Mouse (Mus musculus): ENCODE data around the gene Ahnak. TPM values are rescaled to one million over a fixed set of nuclear protein-coding genes. Genes with fewer than 3 reads are reported as not detected.

The Ahnak gene
- total RNA-seq, 1 experiment, result 155 TPM

DNA sequence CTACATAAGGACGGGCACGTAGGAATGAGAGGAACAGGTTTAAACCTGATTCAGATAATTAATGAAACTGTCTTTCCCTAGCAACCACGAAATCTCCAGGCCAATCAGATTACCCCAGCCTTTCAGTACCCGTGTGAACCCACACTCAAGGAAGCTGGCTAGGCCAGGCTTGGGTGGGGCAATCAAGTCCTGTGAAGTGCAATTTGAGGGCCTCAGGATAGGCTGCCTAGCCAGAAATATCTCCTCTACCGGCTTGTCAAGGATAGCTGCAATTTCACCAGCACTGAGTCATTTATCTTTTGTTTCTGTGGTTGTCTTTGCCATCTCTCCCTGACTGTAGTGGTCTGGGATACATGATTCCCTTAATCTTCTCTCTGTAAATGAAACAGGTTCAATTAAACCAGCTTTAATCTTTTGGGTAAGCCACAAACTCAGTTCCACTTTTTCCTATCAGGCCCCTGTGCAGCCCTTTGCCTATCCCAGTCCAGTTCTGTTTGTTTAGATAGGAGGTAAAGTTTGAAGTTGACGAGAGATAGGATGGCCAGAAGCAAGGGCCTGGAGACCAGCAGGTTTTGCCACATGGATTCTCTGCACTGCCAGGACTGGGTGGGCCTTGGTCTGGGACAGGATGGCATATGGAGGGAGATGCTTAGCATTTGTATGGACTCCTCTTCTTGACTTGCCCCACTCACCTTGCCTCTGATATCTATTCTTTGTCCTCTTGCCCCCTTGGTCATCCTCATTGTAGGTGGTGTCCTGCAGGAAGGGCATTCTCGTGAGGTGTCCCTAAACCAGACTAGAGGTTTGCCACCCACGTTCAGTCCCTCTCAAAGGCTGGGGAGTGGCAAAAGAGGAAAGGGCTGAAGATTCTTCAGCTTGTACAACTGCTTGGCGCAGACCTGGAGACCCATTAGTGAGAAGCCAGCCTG is 44.6 kb downstream of the Ahnak start:
- H3K27ac ChIP-seq (ENCODE audit: insufficient read depth, low read depth, low read length, poor library complexity, severe bottlenecking), result no peak overlapping the region
- H3K4me3 ChIP-seq (ENCODE audit: insufficient read depth in 1 of 2, low read depth in 1 of 2, low read length in 2 of 2, poor library complexity in 1 of 2, severe bottlenecking in 1 of 2), result no peak overlapping the region
- no peak for DNase-seq (ENCODE audit: low read depth, low spot score)
- no peak overlapping the region for H3K9ac ChIP-seq (ENCODE audit: insufficient read depth, low read depth, low read length, poor library complexity, severe bottlenecking)
- no peaks in the 10 kb centered on the region for H3K4me1 ChIP-seq (ENCODE audit: control insufficient read depth in 2 of 2, insufficient read depth in 2 of 2, low read length in 2 of 2, poor library complexity in 1 of 2)
- in situ Hi-C loops (cut with MboI; ENCODE audit: low sequenced_read_pairs in 2 of 2, unreplicated experiment in 2 of 2), result no loop called here
- TF ChIP-seq MAFK (IDR thresholded peaks at IDR 0.05; ENCODE audit: insufficient read depth, low read depth, low read length) (no peak), ZC3H11A (IDR thresholded peaks at IDR 0.05; ENCODE audit: borderline replicate concordance, low read depth, low read length) (no peak), ZNF384 (IDR thresholded peaks at IDR 0.05; ENCODE audit: low read depth, low read length) (no peak), HCFC1 (IDR thresholded peaks at IDR 0.05; ENCODE audit: borderline replicate concordance, insufficient read depth, low read length) (no peak), CHD2 (IDR thresholded peaks at IDR 0.05; ENCODE audit: low read depth, low read length) (no peak)
- no peaks in the 10 kb centered on the region for H3K9me3 ChIP-seq (ENCODE audit: control insufficient read depth, insufficient read depth, low read depth, low read length)
- H3K36me3 ChIP-seq (ENCODE audit: control insufficient read depth, insufficient read depth, low read length, poor library complexity, severe bottlenecking), result no peaks in the 10 kb centered on the region

DNA sequence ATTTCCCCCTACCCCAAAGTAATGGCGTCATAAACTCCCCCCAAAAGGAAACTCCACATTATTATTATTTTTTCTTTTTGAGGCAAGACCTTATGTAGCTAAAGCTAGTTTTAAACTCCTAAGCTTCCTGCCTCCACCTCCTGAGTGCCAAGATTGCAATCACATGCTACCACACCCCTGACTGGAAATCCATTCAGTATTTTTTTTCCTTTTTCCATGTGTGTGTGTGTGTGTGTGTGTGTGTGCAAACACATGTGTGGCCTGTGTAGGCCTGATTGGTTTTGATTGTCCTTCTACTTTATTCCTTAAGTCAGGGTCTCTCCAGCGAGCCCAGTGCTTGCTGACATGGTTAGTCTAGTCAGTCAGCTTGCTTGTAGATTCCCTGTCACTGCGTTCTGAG is 45.4 kb downstream of the Ahnak start:
- no peak for TF ChIP-seq ZNF384 (IDR thresholded peaks at IDR 0.05; ENCODE audit: low read depth, low read length)
- no peak for TF ChIP-seq ZC3H11A (IDR thresholded peaks at IDR 0.05; ENCODE audit: borderline replicate concordance, low read depth, low read length)
- no peak for TF ChIP-seq CHD2 (IDR thresholded peaks at IDR 0.05; ENCODE audit: low read depth, low read length)
- no peak for TF ChIP-seq MAFK (IDR thresholded peaks at IDR 0.05; ENCODE audit: insufficient read depth, low read depth, low read length)
- TF ChIP-seq HCFC1 (IDR thresholded peaks at IDR 0.05; ENCODE audit: borderline replicate concordance, insufficient read depth, low read length), result no peak
- Histone ChIP-seq H3K9me3 (ENCODE audit: control insufficient read depth, insufficient read depth, low read depth, low read length) (no peaks in the 10 kb centered on the region), H3K27ac (ENCODE audit: insufficient read depth, low read depth, low read length, poor library complexity, severe bottlenecking) (no peak overlapping the region), H3K36me3 (ENCODE audit: control insufficient read depth, insufficient read depth, low read length, poor library complexity, severe bottlenecking) (no peaks in the 10 kb centered on the region), H3K4me1 (ENCODE audit: control insufficient read depth in 2 of 2, insufficient read depth in 2 of 2, low read length in 2 of 2, poor library complexity in 1 of 2) (peaks cover 0 to 1% of the 10 kb centered on the region in 2 experiments; a peak in 1 of 4 replicates), H3K4me3 (ENCODE audit: insufficient read depth in 1 of 2, low read depth in 1 of 2, low read length in 2 of 2, poor library complexity in 1 of 2, severe bottlenecking in 1 of 2) (no peak overlapping the region), H3K9ac (ENCODE audit: insufficient read depth, low read depth, low read length, poor library complexity, severe bottlenecking) (no peak overlapping the region)
- in situ Hi-C loops (cut with MboI; ENCODE audit: low sequenced_read_pairs in 2 of 2, unreplicated experiment in 2 of 2), result no loop called here
- DNase-seq (ENCODE audit: low read depth, low spot score), result no peak

DNA sequence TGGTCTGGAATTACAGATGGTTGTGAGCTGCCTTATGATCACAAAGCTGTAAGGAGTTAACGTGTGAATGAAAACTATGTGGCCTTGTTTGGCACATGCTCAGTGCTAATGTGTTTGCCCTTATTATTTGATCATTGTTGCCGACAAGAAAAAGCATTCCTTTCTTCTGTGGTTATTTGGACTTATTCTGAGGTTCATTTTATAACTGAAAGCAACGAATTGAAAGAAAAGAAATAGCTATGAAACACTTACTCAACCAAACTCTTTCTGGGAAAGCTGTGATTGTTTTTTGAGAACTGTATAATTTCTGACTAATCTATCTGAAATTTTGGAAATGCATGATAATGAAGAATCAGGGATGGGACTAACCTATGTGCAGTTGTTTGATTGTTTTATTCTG is 46.0 kb downstream of the Ahnak start:
- Histone ChIP-seq H3K4me3 (ENCODE audit: insufficient read depth in 1 of 2, low read depth in 1 of 2, low read length in 2 of 2, poor library complexity in 1 of 2, severe bottlenecking in 1 of 2) (no peak overlapping the region), H3K36me3 (ENCODE audit: control insufficient read depth, insufficient read depth, low read length, poor library complexity, severe bottlenecking) (no peaks in the 10 kb centered on the region), H3K27ac (ENCODE audit: insufficient read depth, low read depth, low read length, poor library complexity, severe bottlenecking) (no peak overlapping the region), H3K9me3 (ENCODE audit: control insufficient read depth, insufficient read depth, low read depth, low read length) (no peaks in the 10 kb centered on the region), H3K9ac (ENCODE audit: insufficient read depth, low read depth, low read length, poor library complexity, severe bottlenecking) (no peak overlapping the region), H3K4me1 (ENCODE audit: control insufficient read depth in 2 of 2, insufficient read depth in 2 of 2, low read length in 2 of 2, poor library complexity in 1 of 2) (peaks cover 3 to 4% of the 10 kb centered on the region in 2 experiments; a peak in 3 of 4 replicates)
- TF ChIP-seq ZNF384 (IDR thresholded peaks at IDR 0.05; ENCODE audit: low read depth, low read length) (no peak), CHD2 (IDR thresholded peaks at IDR 0.05; ENCODE audit: low read depth, low read length) (no peak), MAFK (IDR thresholded peaks at IDR 0.05; ENCODE audit: insufficient read depth, low read depth, low read length) (no peak), HCFC1 (IDR thresholded peaks at IDR 0.05; ENCODE audit: borderline replicate concordance, insufficient read depth, low read length) (no peak), ZC3H11A (IDR thresholded peaks at IDR 0.05; ENCODE audit: borderline replicate concordance, low read depth, low read length) (no peak)
- in situ Hi-C loops (cut with MboI; ENCODE audit: low sequenced_read_pairs in 2 of 2, unreplicated experiment in 2 of 2), result no loop called here
- no peak for DNase-seq (ENCODE audit: low read depth, low spot score)

DNA sequence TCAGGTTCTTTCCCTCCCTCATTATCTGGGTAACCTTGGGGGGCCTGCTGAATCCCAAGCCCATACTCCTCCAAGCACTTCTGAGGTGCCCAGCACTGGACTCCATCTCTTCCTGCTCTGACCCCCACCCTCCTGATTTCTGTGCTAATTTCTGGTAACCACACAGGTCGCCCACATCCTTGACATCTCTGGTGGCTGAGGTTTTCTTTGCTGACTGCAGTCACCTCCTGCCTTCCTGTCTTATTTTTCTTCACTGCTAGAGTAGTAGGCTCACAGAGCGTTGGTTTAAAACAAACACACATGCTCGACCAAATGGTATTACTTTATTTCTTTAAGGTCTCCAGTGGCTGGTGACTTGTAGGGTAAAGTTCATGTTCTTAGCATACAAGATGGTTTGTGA is 49.1 kb downstream of the Ahnak start:
- Histone ChIP-seq H3K9me3 (ENCODE audit: control insufficient read depth, insufficient read depth, low read depth, low read length) (no peaks in the 10 kb centered on the region), H3K9ac (ENCODE audit: insufficient read depth, low read depth, low read length, poor library complexity, severe bottlenecking) (no peak overlapping the region), H3K36me3 (ENCODE audit: control insufficient read depth, insufficient read depth, low read length, poor library complexity, severe bottlenecking) (no peaks in the 10 kb centered on the region), H3K27ac (ENCODE audit: insufficient read depth, low read depth, low read length, poor library complexity, severe bottlenecking) (no peak overlapping the region), H3K4me3 (ENCODE audit: insufficient read depth in 1 of 2, low read depth in 1 of 2, low read length in 2 of 2, poor library complexity in 1 of 2, severe bottlenecking in 1 of 2) (no peak overlapping the region), H3K4me1 (ENCODE audit: control insufficient read depth in 2 of 2, insufficient read depth in 2 of 2, low read length in 2 of 2, poor library complexity in 1 of 2) (peaks cover 4 to 6% of the 10 kb centered on the region in 2 experiments)
- TF ChIP-seq ZNF384 (IDR thresholded peaks at IDR 0.05; ENCODE audit: low read depth, low read length) (no peak), CHD2 (IDR thresholded peaks at IDR 0.05; ENCODE audit: low read depth, low read length) (no peak), ZC3H11A (IDR thresholded peaks at IDR 0.05; ENCODE audit: borderline replicate concordance, low read depth, low read length) (no peak), HCFC1 (IDR thresholded peaks at IDR 0.05; ENCODE audit: borderline replicate concordance, insufficient read depth, low read length) (no peak), MAFK (IDR thresholded peaks at IDR 0.05; ENCODE audit: insufficient read depth, low read depth, low read length) (no peak)
- in situ Hi-C loops (cut with MboI; ENCODE audit: low sequenced_read_pairs in 2 of 2, unreplicated experiment in 2 of 2), result no loop called here
- no peak for DNase-seq (ENCODE audit: low read depth, low spot score)

Measured in ES-E14 (cell line).